Mouse (Mus musculus) lung, postnatal 0 days (tissue): Measurements from ENCODE around the gene Clec9a. TPM values are rescaled to one million over a fixed set of nuclear protein-coding genes. Genes with fewer than 3 reads are reported as not detected.

Experiments used
- ATAC-seq: fragments of 200-750 bp; cut with Nextera tagmentation; 2 replicates; pipeline ENCODE4 v1.8.0; 2017; ENCODE audit warnings: moderate library complexity
- DNase-seq: peaks from one replicate; pipeline ENCODE4 v3.0.0-alpha.2; 2016; ENCODE audit warnings: low spot score
- H3K27ac ChIP-seq: fragments of 300-500 bp; sonication (generic); 2 replicates; pipeline ENCODE4 v1.5.1; 2014; ENCODE audit warnings: antibody characterized with exemption, mild to moderate bottlenecking, low read length, mixed read lengths
- H3K27me3 ChIP-seq: fragments of 300-500 bp; sonication (generic); replicated peaks from 2 replicates; pipeline ENCODE4 v1.6.1; 2014; ENCODE audit warnings: low read length, mixed read lengths; ENCODE audit not compliant: insufficient read depth
- H3K36me3 ChIP-seq: fragments of 300-500 bp; sonication (generic); 2 replicates; pipeline ENCODE4 v1.6.1; 2014; ENCODE audit warnings: low read length, mixed read lengths; ENCODE audit not compliant: insufficient read depth
- H3K4me1 ChIP-seq: fragments of 300-500 bp; sonication (generic); 2 replicates; pipeline ENCODE4 v1.6.1; 2014; ENCODE audit warnings: antibody characterized with exemption, low read depth, low read length, mixed read lengths; ENCODE audit not compliant: insufficient read depth
- H3K4me2 ChIP-seq: fragments of 300-500 bp; sonication (generic); replicated peaks from 2 replicates; pipeline ENCODE4 v1.6.1; 2014; ENCODE audit warnings: low read depth, mild to moderate bottlenecking, low read length, moderate library complexity, mixed read lengths
- H3K4me3 ChIP-seq: fragments of 300-500 bp; sonication (generic); 2 replicates; pipeline ENCODE4 v1.5.1; 2014; ENCODE audit warnings: low read depth, low read length
- H3K9ac ChIP-seq: fragments of 300-500 bp; sonication (generic); replicated peaks from 2 replicates; pipeline ENCODE4 v1.6.1; 2014; ENCODE audit warnings: low read depth, mild to moderate bottlenecking
- H3K9me3 ChIP-seq: fragments of 300-500 bp; sonication (generic); 2 replicates; pipeline ENCODE4 v1.6.1; 2016; ENCODE audit warnings: low read length, mixed read lengths
- CTCF ChIP-seq: IDR thresholded peaks from 2 replicates; pipeline ENCODE4 v1.5.1; 2016; ENCODE audit warnings: antibody characterized with exemption, mild to moderate bottlenecking
- EP300 ChIP-seq: IDR thresholded peaks from 2 replicates; pipeline ENCODE4 v1.6.1; 2016; ENCODE audit warnings: antibody characterized with exemption, mild to moderate bottlenecking, control low read depth
- WGBS: fragments of 180-500 bp; shearing (Covaris S2); extraction: QIAGEN DNeasy Blood & Tissue Kit; methylation state at CpG from one replicate; pipeline ENCODE4 v1.1.7; 2014; 5-methylcytosine and 5-hydroxymethylcytosine counted together
- polyA plus RNA-seq: library from polyadenylated mRNA; unstranded; fragments of >200 nt; fragmentation: Nextera tagmentation; extraction: Ambion mirVana; gene quantifications from 2 replicates; pipeline ENCODE4 v1.2.1, GENCODE M21; 2015

Clec9a gene
- polyA plus RNA-seq, 1 experiment from 2014 or later, result 2.7 TPM

GRCm38 (mm10) chr6:129396997-129397396, 11.7 kb upstream of the Clec9a start, which contains the start of gene Clec1b:
TSS of gene Clec1b (plus strand) at chr6:129397297.
- DNase-seq (no peak), ATAC-seq (no peak)
- H3K27ac ChIP-seq, result no peak within 1 kb of the TSS
- H3K9me3 ChIP-seq, result no peaks in the 10 kb centered on the region
- H3K4me2 ChIP-seq, result no peak within 1 kb of the TSS
- H3K36me3 ChIP-seq, result no peaks in the 10 kb centered on the region
- H3K4me3 ChIP-seq, result no peak within 1 kb of the TSS
- WGBS, result 69% methylated on average over 8 of the region's 8 CpGs
- TF ChIP-seq CTCF (no peak), EP300 (no peak)
- H3K4me1 ChIP-seq, result no peaks in the 10 kb centered on the region
- no peak within 1 kb of the TSS for H3K9ac ChIP-seq
- no peaks in the 10 kb centered on the region for H3K27me3 ChIP-seq

- H3K27me3 ChIP-seq, result no peaks in the 10 kb centered on the region
- no peak overlapping the region for H3K4me3 ChIP-seq
- no peaks in the 10 kb centered on the region for H3K36me3 ChIP-seq
- ATAC-seq (peak; percentile 33), DNase-seq (peak; percentile 47)
- H3K9me3 ChIP-seq, result no peaks in the 10 kb centered on the region
- no peaks in the 10 kb centered on the region for H3K4me1 ChIP-seq
- no peak for TF ChIP-seq CTCF
- no peak for TF ChIP-seq EP300
- no peak overlapping the region for H3K9ac ChIP-seq
- H3K4me2 ChIP-seq, result no peak overlapping the region
- 32% methylated on average over 6 of the region's 6 CpGs for WGBS
- no peak overlapping the region for H3K27ac ChIP-seq
These were observed 8.7 kb upstream of the Clec9a start for GRCm38 (mm10) chr6:129399945-129400344.

- DNase-seq, result no peak
- peaks cover 4% of the 10 kb centered on the region; the same call in 1 of the 2 replicates for H3K4me1 ChIP-seq
- H3K27ac ChIP-seq, result no peak overlapping the region
- H3K9me3 ChIP-seq, result no peaks in the 10 kb centered on the region
- no peaks in the 10 kb centered on the region for H3K27me3 ChIP-seq
- no peak for ATAC-seq
- 87% methylated on average over 2 of the region's 2 CpGs for WGBS
- no peak overlapping the region for H3K4me3 ChIP-seq
- no peaks in the 10 kb centered on the region for H3K36me3 ChIP-seq
- TF ChIP-seq EP300 (no peak), CTCF (no peak)
- H3K9ac ChIP-seq, result no peak overlapping the region
- no peak overlapping the region for H3K4me2 ChIP-seq
These were observed 6.3 kb upstream of the Clec9a start for GRCm38 (mm10) chr6:129402404-129402803.

GRCm38 (mm10) chr6:129403391-129403790, 5.3 kb upstream of the Clec9a start:
- no peak for TF ChIP-seq CTCF
- no peak for TF ChIP-seq EP300
- 83% methylated on average over 6 of the region's 6 CpGs for WGBS
- Histone ChIP-seq H3K9me3 (no peaks in the 10 kb centered on the region), H3K36me3 (no peaks in the 10 kb centered on the region), H3K9ac (no peak overlapping the region), H3K27me3 (no peaks in the 10 kb centered on the region), H3K4me2 (no peak overlapping the region), H3K4me1 (peaks cover 4% of the 10 kb centered on the region; the same call in 1 of the 2 replicates), H3K27ac (no peak overlapping the region), H3K4me3 (no peak overlapping the region)
- ATAC-seq, result no peak
- no peak for DNase-seq

- H3K27ac ChIP-seq, result no peak overlapping the region
- H3K4me3 ChIP-seq, result no peak overlapping the region
- no peak for ATAC-seq
- no peaks in the 10 kb centered on the region for H3K9me3 ChIP-seq
- H3K4me1 ChIP-seq, result peaks cover 4% of the 10 kb centered on the region; the same call in 1 of the 2 replicates
- H3K36me3 ChIP-seq, result no peaks in the 10 kb centered on the region
- no peak overlapping the region for H3K4me2 ChIP-seq
- H3K9ac ChIP-seq, result no peak overlapping the region
- no peak for DNase-seq
- no peaks in the 10 kb centered on the region for H3K27me3 ChIP-seq
- TF ChIP-seq CTCF (no peak), EP300 (no peak)
These were observed 2.7 kb upstream of the Clec9a start for GRCm38 (mm10) chr6:129405999-129406398.

GRCm38 (mm10) chr6:129407324-129407723, 1.3 kb upstream of the Clec9a start:
- ATAC-seq, result peak; percentile 38; the same call in 1 of the 2 replicates
- 23% methylated on average over 2 of the region's 2 CpGs for WGBS
- DNase-seq, result peak; percentile 55
- Histone ChIP-seq H3K36me3 (no peaks in the 10 kb centered on the region), H3K4me1 (peaks cover 4% of the 10 kb centered on the region; the same call in 1 of the 2 replicates), H3K9me3 (no peaks in the 10 kb centered on the region), H3K9ac (no peak overlapping the region), H3K4me2 (no peak overlapping the region), H3K4me3 (no peak overlapping the region), H3K27me3 (no peaks in the 10 kb centered on the region), H3K27ac (no peak overlapping the region)
- TF ChIP-seq EP300 (no peak), CTCF (no peak)

- WGBS, result 52% methylated on average over 1 of the region's 1 CpGs
- no peak overlapping the region for H3K4me2 ChIP-seq
- no peaks in the 10 kb centered on the region for H3K36me3 ChIP-seq
- TF ChIP-seq CTCF, result no peak
- no peak for TF ChIP-seq EP300
- no peaks in the 10 kb centered on the region for H3K9me3 ChIP-seq
- DNase-seq (no peak), ATAC-seq (no peak)
- H3K4me3 ChIP-seq, result no peak overlapping the region
- H3K9ac ChIP-seq, result no peak overlapping the region
- no peaks in the 10 kb centered on the region for H3K27me3 ChIP-seq
- no peaks in the 10 kb centered on the region for H3K4me1 ChIP-seq
- no peak overlapping the region for H3K27ac ChIP-seq
These were observed 5.5 kb downstream of the Clec9a start for GRCm38 (mm10) chr6:129414177-129414576.
